Mouse (Mus musculus): ENCODE data around the gene Brms1l. TPM values are rescaled to one million over a fixed set of nuclear protein-coding genes. Genes with fewer than 3 reads are reported as not detected.

The Brms1l gene
- polyA plus RNA-seq, 1 experiment = 132 TPM

GRCm38 (mm10) chr12:55912138-55912537 is 76.0 kb downstream of the Brms1l start:
- Histone ChIP-seq H3K4me1 (ENCODE audit: control insufficient read depth, insufficient read depth, low read length) (no peaks in the 10 kb centered on the region), H3K27ac (ENCODE audit: insufficient read depth, low read length) (no peak overlapping the region), H3K4me3 (ENCODE audit: insufficient read depth, low read length) (no peak overlapping the region)
- TF ChIP-seq POLR2A (IDR thresholded peaks at IDR 0.05; ENCODE audit: extremely low read depth, insufficient read depth, low read length) (no peak), CTCF (IDR thresholded peaks at IDR 0.05; ENCODE audit: extremely low read depth, insufficient read depth, low read length) (no peak)

DNA sequence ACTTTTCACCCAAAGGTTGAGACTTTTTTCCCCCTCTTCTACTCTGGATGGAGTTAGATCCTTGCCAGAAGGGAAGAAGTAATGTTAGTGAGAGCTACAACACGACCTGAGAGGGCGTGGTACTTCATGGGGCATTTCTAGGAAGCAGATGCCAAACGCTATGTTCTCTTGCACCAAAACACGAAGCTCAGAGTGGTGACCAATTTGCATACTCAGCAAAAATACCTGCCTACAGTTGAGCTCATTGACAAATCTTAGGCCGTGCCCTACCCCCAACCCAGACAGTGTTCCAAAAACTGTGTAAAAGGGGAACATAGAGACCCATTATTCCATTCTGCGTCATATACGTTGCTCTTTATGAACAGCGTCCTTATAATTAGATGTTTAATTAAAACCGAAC is 77.1 kb downstream of the Brms1l start:
- TF ChIP-seq POLR2A (IDR thresholded peaks at IDR 0.05; ENCODE audit: extremely low read depth, insufficient read depth, low read length) (no peak), CTCF (IDR thresholded peaks at IDR 0.05; ENCODE audit: extremely low read depth, insufficient read depth, low read length) (no peak)
- Histone ChIP-seq H3K4me1 (ENCODE audit: control insufficient read depth, insufficient read depth, low read length) (no peaks in the 10 kb centered on the region), H3K27ac (ENCODE audit: insufficient read depth, low read length) (no peak overlapping the region), H3K4me3 (ENCODE audit: insufficient read depth, low read length) (no peak overlapping the region)

DNA sequence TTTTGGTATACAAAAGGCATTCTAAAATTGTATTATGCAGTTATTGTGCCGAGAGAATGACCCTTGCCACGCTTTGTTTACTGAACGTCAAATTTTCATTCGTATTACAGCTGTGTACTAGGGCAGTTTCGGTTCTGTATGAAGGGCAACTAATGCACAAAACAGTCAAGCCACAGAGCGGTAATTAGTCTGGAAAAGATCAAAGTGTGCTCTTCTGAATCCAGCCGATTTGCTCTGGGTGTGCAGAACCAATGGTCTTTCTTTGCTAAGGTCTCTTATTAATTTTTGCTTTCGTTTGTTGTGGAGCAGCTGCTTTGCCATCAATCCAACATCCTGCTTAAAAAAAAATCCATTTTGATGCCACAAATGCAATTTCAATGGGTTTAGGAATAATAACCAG is 80.1 kb downstream of the Brms1l start:
- Histone ChIP-seq H3K27ac (ENCODE audit: insufficient read depth, low read length) (no peak overlapping the region), H3K4me3 (ENCODE audit: insufficient read depth, low read length) (no peak overlapping the region), H3K4me1 (ENCODE audit: control insufficient read depth, insufficient read depth, low read length) (no peaks in the 10 kb centered on the region)
- TF ChIP-seq POLR2A (IDR thresholded peaks at IDR 0.05; ENCODE audit: extremely low read depth, insufficient read depth, low read length) = no peak
- no peak for TF ChIP-seq CTCF (IDR thresholded peaks at IDR 0.05; ENCODE audit: extremely low read depth, insufficient read depth, low read length)

- Histone ChIP-seq H3K4me1 (ENCODE audit: control insufficient read depth, insufficient read depth, low read length) (no peaks in the 10 kb centered on the region), H3K27ac (ENCODE audit: insufficient read depth, low read length) (no peak overlapping the region), H3K4me3 (ENCODE audit: insufficient read depth, low read length) (no peak overlapping the region)
- TF ChIP-seq CTCF (IDR thresholded peaks at IDR 0.05; ENCODE audit: extremely low read depth, insufficient read depth, low read length) (no peak), POLR2A (IDR thresholded peaks at IDR 0.05; ENCODE audit: extremely low read depth, insufficient read depth, low read length) (no peak)
These were observed 80.9 kb downstream of the Brms1l start for GRCm38 (mm10) chr12:55917020-55917419.

Other genes starting within 250 kb of the Brms1l start
- gene Insm2, start 236.9 kb upstream of the Brms1l start, polyA plus RNA-seq (2012; rRNA removed) = 0.06 and 0.13 TPM in 2 replicates
- gene Ralgapa1, start 15.2 kb upstream of the Brms1l start, polyA plus RNA-seq (2012; rRNA removed) = 62.3 and 65.2 TPM in 2 replicates

Data from cortical plate, adult 2 months (tissue).